Mouse (Mus musculus) left cerebral cortex, postnatal 36 days (tissue): ENCODE measurements at regions not wholly inside any gene's neighbourhood (a gene's known extent, or its start where the extent isn't known, plus 50 kb on each side); places are given as distances from the start of the nearest gene placed in this dataset.

Experiments used
- DNase-seq, 2 experiments: peaks; one replicate each; pipeline ENCODE4 v3.0.0; 2021 to 2022; ENCODE audit warnings: low spot score in 2 of 2, mixed read lengths in 1 of 2
- intact Hi-C: fragments of 180-260 bp; cut with DNase I; formaldehyde crosslinking; loops from one replicate; pipeline ENCODE4 v1.15.1; 2025

DNA sequence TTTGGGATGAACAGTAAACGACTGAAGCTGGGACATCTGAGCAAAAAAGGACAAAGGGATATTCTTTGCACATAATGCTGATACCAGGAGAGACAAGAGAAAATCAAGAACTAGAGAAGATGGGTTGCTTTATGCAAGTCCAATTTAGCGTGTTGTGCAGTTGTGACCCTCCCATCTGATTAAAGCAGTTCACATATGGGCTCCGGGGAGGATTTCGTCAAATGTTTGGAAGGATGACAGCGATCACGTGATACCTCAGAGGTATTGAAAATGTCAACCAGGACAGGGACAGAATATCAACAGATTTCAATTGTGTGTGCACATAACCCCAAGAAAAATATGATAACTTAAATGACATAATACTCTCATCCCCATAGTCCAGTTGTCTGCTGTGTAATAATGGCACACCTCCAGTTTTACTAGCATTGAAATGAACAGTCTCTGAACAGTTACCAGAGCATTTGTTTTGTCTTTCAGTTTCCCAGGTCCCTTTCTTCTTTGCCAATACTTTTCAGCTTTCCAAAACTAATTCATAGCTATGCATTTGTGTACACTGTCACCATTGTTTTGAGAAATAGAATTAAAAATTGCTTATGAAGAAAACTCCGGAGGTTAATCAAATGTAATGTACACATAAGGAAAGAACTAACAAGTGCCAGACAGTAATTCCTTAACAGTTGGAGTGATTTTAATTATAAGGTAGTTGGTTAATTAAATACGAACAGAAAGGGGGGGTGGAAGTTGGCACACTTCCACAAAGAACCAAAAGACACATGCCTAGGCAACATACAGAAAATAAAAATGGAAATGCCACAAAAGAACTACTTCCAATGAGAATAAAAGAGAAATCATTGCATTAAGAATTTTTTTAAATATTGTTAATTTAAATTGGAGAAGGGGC is 582.6 kb upstream of the Map3k7 start:
- intact Hi-C loops: no loop called here
- DNase-seq: no peak

GRCm38 (mm10) chr4:31392932-31393632 is 570.8 kb upstream of the Map3k7 start:
- intact Hi-C loops: no loop called here
- no peak for DNase-seq

GRCm38 (mm10) chr4:31395538-31395937 is 568.4 kb upstream of the Map3k7 start:
- intact Hi-C loops: no loop called here

DNA sequence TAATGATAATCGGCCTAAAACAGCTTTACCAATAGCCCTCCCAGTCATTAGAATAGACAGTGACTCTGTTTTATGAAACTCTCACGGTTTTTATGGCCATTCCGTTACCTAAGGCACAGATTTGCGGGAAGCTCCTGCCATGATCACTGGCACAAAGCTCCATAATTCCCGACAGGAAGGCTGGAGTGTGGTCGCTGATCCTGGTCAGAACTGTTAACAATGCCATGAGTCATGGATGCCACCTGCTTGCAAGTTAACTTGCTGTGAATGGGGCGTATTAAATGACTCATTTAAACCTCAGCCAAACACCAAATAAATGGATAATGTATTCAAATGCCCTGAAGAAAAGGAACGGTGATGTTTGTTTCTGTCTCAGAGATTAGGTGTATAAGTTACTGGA is 559.9 kb upstream of the Map3k7 start:
- no peak for DNase-seq
- intact Hi-C loops: no loop called here

More at GRCm38 (mm10) chr4:31395538-31395937, 568.4 kb upstream of the Map3k7 start:
- DNase-seq: no peak

DNA sequence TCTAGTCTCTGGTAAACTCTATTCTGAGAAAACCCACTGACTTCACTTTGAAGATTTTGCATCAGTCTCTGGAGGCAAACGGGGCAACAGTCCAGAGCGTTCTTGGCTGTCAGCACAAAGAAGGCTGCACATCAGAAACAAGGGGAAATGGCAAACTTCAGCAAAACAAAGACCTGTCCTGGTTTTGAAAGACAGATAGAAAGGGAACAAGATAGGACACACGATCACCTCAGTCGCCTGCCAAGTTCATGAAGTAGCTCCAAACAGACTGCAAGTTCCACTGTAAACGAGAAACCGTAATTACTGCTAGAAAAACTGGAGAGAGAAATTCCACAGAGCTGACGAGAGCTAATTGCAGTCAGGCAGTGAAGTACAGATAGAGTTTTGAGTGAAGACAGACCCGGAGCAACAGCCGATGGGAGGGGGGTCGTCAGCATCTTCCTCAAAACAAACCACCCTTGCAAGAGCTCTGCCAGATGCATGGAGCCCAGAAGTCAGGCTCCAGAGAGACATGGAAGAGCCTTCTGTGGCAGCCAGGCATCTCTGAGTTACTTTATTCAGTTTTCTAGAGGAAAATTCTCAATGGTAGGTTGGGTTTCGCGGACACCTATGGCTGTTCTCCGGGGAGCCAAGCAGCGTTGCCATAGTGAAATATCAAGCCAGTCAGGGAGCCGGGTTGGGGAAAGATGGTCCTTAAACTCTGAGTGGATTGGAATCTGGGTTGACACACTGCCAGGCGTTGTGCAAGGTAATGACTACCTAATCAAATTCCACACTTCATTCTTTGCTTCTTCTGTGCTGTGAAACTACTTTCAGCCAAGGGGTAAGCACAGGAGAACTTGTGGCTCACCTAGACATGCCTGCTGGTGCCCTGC is 558.8 kb upstream of the Map3k7 start:
- DNase-seq: peak in 1 of 2 experiments; percentile 23
- intact Hi-C loops: no loop called here

- DNase-seq: no peak
- intact Hi-C loops: no loop called here
These were observed 553.7 kb upstream of the Map3k7 start for GRCm38 (mm10) chr4:31410157-31410556.

GRCm38 (mm10) chr4:31411770-31412525 is 551.9 kb upstream of the Map3k7 start:
- intact Hi-C loops: no loop called here
- no peak for DNase-seq

- intact Hi-C loops: no loop called here
- DNase-seq: no peak
These were observed 546.7 kb upstream of the Map3k7 start for GRCm38 (mm10) chr4:31417161-31417560.

GRCm38 (mm10) chr4:31419240-31419639 is 544.7 kb upstream of the Map3k7 start:
- intact Hi-C loops: no loop called here
- DNase-seq: peak; percentile 24 to 51

- no peak for DNase-seq
- intact Hi-C loops: loop anchor here (5.0 kb wide), 1 partner anchor 142 kb away; no protein-coding TSS in a partner anchor
These were observed 543.7 kb upstream of the Map3k7 start for GRCm38 (mm10) chr4:31420167-31420566.

- no peak for DNase-seq
- intact Hi-C loops: loop anchor here (5.0 kb wide), 1 partner anchor 141 kb away; no protein-coding TSS in a partner anchor
These were observed 542.5 kb upstream of the Map3k7 start for GRCm38 (mm10) chr4:31421386-31421785.

GRCm38 (mm10) chr4:31425135-31425534 is 538.8 kb upstream of the Map3k7 start:
- intact Hi-C loops: no loop called here
- no peak for DNase-seq

DNA sequence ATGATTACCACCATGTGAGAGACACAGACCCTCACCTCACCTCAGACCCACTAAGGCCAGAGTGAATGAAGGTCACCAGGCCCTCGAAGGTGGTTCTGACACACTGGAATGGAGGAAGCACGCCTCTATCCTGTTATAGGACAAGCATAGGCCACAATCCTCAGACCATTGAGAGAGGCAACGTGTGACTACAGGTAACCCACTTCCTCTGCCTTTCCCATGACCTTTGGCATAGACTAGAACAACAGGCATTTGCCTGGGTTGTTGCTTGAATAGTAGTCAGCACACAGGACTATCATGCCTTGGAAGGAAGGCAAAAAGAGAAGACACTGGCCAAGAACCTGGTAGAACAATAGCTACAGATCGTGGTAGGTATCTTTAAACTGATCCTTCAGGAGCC is 538.2 kb upstream of the Map3k7 start:
- intact Hi-C loops: no loop called here
- no peak for DNase-seq

GRCm38 (mm10) chr4:31426169-31427030 is 537.5 kb upstream of the Map3k7 start:
- no peak for DNase-seq
- intact Hi-C loops: no loop called here

GRCm38 (mm10) chr4:31433943-31434342 is 530.0 kb upstream of the Map3k7 start:
- intact Hi-C loops: no loop called here
- no peak for DNase-seq

- no peak for DNase-seq
- intact Hi-C loops: no loop called here
These were observed 509.0 kb upstream of the Map3k7 start for GRCm38 (mm10) chr4:31454898-31455297.

GRCm38 (mm10) chr4:31455466-31455865 is 508.4 kb upstream of the Map3k7 start:
- intact Hi-C loops: no loop called here
- no peak for DNase-seq

- peak in 1 of 2 experiments; percentile 9 for DNase-seq
- intact Hi-C loops: no loop called here
These were observed 501.4 kb upstream of the Map3k7 start for GRCm38 (mm10) chr4:31462456-31462855.
